Mouse (Mus musculus): ENCODE results near the gene Elp5. TPM values are rescaled to one million over a fixed set of nuclear protein-coding genes. Genes with fewer than 3 reads are reported as not detected.
"Not testable (repeated sequence)": the region's sequence is repeated elsewhere in the genome, so short reads cannot be mapped to it uniquely, and the experiment has no call there.

The Elp5 gene
- total RNA-seq, 2 experiments from 2014 or later, result 29.0 to 34.6 TPM

DNA sequence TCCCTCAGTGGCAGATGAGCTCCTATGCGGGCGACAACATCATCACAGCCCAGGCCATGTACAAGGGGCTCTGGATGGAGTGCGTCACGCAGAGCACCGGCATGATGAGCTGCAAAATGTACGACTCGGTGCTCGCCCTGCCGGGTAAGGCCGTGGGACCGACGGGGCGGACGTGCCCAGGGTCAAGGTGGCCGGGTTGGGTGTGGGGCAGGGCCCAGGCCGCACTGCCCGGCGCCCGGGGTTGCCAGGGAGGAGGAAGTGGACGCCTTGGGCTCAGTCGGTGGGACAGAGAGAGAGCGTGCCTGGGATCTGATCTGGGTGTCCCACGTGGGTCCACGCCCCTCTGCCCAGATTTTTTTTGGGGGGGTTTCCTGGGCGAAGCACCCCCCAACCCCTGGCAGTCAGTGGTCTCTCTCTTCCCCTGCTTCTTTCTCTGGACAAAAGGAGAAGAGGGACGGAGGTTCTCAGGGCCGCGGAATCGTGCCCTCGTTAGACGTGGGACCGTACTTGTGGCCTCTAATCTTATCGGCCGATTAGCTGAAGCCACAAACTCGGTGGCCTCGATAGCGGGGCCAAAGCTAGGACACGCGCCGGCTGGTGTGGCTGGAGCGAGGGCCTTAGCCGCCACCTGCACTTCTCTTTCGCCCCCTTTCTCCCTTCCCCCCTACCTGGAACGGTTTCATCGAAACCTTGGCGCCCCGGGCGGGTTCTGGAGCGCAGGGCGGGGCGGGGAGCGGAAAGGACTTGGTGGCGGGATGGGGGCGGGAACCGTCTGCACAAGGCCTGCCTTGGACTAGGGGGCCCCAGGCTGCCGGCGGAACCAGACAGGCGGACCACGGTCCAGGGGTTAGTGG lies 16.1 kb downstream of the Elp5 start:
- DNase-seq, result no peak
- intact Hi-C loops (cut with DNase I), result no loop called here

DNA sequence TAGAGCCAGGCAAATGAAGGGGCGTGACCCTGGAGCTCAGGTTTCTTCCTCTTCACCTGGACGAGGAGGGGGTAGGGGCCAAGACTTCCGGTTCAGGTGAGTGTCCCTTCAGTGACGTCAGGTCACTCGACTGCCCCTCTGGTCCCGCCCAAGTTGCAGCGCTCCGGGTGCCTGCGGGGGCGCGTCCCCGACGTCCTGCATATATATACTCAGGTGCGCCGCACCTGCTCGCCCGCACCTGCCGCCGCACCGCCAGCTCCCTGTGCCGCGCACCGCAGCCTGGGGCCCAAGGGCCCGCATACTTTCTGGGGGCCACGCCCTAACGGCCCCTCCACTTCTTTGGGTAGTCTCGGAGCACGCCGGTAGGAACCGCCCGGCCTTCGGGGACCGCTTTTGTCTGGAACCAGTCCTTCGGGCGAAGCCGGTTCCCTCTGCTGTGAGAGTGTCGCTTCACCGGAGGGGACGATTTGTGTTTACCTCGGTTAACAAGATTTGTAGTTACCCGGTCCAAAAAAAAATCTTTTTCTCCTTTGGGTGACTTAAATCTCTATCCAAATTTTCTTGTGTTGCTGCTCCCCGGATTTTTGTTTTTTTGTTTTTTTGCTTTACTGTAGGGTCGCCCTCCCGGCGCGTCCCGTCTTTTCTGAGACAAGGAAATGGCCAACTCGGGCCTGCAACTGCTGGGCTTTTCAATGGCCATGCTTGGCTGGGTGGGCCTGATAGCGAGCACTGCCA lies 16.9 kb downstream of the Elp5 start:
- intact Hi-C loops (cut with DNase I), result no loop called here
- no peak for DNase-seq

DNA sequence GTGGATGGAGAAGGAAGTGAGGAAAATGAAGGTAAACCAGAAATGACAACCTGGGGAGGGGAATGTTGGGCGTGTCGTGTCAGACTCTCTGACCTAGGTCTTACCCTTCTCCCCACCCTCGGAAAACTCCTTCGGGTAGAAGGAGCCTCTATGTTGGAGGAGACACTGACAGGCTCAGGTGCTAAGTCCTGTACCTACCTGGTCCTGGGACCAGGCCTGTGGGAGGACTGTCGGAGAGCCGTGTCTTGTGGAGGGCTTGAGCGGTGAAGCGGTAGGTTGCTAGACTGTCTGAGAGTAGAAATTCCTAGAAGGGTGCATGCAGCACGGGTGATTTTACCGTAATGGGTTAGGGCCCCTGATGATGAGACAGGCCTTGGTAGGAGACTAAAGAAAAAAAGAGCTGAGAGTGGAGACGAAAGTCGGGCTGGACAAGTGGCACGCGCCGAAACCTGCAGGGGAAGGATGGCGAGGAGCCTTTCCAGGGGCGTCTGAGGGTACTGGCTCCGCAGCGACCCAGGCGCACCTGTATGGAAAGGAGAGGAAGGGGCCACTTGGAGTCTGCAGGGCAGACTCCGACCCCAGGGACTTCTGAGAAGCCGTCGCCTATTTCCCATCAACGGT lies 17.6 kb downstream of the Elp5 start, which contains the start of gene Cldn7:
Gene Cldn7, plus strand, starts transcription at position 130 of the 621 bp plus-strand sequence.
- no peak for DNase-seq
- intact Hi-C loops (cut with DNase I), result no loop called here

- DNase-seq, result no peak
- intact Hi-C loops (cut with DNase I), result no loop called here
These were observed 20.5 kb downstream of the Elp5 start for GRCm38 (mm10) chr11:69961841-69962240.

GRCm38 (mm10) chr11:69960616-69961015 lies 21.7 kb downstream of the Elp5 start:
- intact Hi-C loops (cut with DNase I), result no loop called here
- DNase-seq, result no peak

DNA sequence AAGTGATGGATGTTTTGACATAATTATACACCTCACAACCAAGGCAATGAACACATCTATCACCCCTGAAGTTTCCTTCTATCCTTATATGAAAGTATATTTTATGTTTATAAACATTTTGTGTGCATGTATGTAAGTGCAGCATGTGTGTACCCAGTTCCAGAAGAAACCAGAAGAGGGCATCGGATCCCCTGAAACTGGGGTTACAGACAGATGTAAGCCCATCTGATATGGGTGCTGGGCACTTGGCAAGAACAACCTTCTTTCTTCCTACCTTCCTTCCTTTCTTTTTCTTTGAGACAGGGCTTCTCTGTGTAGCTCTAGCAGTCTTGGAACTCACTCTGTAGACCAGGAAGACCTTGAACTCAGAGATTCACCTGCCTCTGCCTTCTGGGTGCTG lies 26.1 kb downstream of the Elp5 start:
- intact Hi-C loops (cut with DNase I), result no loop called here
- DNase-seq, result no peak

DNA sequence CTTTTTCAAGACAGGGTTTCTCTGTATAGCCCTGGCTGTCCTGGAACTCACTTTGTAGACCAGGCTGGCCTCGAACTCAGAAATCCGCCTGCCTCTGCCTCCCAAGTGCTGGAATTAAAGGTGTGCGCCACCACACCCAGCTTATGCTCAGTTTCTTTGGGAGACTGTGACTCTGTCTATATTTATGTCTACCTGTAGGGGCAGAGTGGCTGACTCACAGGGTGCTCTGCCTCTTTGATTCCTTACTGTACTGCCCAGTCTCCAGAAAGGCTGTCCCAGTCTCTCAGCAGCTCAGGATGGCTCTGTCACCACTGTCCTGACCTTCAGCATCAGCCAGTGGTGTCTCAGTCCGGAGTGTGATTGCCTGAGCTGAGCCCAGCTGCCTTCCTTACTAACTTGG lies 26.7 kb downstream of the Elp5 start:
- intact Hi-C loops (cut with DNase I); DNase-seq: not testable (repeated sequence)

GRCm38 (mm10) chr11:69953267-69953915 lies 28.9 kb downstream of the Elp5 start:
- intact Hi-C loops (cut with DNase I), result no loop called here
- no peak for DNase-seq

DNA sequence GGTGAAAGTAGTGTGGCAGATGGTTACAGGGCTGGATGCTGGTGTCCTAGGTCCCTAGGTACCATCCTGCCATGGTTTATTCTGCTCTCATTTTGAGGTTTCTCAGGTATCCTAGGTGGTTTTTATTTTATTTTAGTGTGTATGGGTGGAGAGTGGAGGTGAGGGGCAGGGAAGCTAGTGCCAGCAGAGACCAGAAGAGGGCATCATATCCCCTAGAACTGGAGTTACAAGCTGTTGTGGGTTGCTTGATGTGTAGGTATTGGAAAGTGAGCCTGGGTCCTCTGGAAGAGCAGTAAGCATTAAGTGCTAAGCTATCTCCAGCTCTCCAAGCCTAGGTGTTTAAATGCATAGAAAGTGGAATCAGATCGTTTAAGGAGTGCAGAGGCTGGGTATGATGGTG lies 30.0 kb downstream of the Elp5 start:
- no peak for DNase-seq
- intact Hi-C loops (cut with DNase I), result no loop called here

DNA sequence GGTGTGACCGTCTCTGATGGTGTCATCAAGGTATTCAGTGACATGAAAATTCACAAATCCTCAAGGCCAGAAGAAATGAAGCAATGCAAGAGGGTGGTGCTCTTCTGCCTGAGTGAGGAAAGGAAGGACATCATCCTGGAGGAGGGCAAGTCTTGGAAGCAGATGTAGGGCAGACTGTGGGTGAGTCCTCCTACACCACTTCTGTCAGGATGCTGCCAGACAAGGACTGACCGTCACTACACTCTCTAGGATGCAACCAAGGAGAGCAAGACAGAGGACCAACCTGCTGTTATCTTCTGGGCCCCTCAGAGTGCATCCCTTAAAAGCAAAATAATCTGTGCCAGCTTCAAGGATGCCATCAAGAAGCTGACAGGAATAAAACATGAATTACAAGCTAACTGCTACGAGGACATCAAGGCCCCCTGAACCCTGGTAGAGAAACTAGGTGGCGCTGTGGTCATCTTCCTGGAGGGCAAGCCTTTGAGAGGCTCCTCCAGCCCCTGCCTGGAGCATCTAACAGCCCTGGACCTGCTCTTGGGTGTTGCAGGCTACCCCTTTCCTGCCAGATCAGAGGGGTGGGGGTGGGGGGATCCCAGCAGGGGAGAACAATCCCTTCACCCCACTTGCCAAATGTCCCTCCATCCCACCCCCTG lies 31.4 kb downstream of the Elp5 start:
- intact Hi-C loops (cut with DNase I), result no loop called here
- no peak for DNase-seq

DNA sequence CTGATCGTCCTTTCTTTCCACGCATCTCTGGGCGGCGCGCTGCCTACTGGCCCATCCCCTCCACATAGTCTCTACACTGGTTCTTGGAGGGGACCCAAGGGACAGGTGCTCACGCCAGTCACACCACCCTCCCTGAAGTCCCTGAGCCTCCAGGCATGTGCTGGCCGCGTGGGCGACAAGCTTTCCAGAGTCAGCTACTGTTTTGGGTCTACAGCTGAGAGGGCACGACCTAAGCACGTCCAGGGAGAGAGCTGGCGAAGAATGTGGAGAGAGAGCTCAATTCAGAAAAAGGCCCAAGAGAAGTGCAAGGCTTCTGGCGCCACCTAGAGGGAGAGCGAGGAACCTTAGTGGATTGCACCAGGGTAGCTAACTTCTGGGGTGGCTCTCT lies 33.6 kb downstream of the Elp5 start:
- intact Hi-C loops (cut with DNase I), result loop anchor here (1.0 kb wide), 1 partner anchor 14 kb away; no protein-coding TSS in a partner anchor
- peak; percentile 86 to 89 for DNase-seq

DNA sequence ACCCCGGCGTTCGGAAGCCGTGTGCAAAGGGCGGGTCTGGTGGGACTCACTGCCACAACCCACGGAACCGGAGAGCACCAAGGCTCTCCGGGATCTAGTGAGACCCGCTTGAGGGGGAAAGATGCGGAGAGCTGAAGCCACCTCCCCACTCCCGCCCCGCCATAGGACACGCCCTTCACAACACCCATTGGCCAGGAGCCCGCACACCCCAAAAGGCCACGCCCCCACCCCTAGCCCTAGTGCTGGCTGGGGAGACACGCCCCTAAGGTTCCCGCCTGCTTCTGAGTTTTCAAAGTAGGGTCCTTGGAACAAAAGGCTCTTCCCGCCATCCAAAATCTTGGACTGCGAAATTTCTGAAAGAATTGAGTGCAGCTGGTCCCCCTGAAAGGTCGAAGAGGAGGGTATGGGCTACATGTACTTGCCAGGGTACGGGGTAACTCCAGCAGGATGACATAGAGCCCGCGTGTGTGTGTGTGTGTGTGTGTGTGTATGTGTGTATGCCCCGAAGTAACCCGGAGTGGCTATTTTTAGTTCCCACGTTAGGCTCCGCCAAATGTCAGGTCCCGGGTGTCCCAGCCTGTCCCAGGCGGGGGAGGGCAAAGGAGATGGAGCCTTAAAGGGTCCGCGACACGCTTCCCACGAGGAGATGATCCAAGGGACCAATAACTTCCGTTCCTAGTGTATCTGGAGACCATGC lies 34.1 kb downstream of the Elp5 start, which contains the start of gene Slc2a4:
Gene Slc2a4, minus strand, starts transcription at position 123 of the 697 bp plus-strand sequence.
- DNase-seq, result peak; percentile 89 to 93
- intact Hi-C loops (cut with DNase I), result no loop called here

- intact Hi-C loops (cut with DNase I), result no loop called here
- peak; percentile 68 to 83 for DNase-seq
These were observed 34.8 kb downstream of the Elp5 start for GRCm38 (mm10) chr11:69947337-69948065.

- intact Hi-C loops (cut with DNase I), result no loop called here
- DNase-seq, result no peak
These were observed 36.1 kb downstream of the Elp5 start for GRCm38 (mm10) chr11:69945997-69946891.

- intact Hi-C loops (cut with DNase I), result no loop called here
- DNase-seq, result no peak
These were observed 37.1 kb downstream of the Elp5 start for GRCm38 (mm10) chr11:69945216-69945615.

GRCm38 (mm10) chr11:69940962-69941361 lies 41.4 kb downstream of the Elp5 start:
- DNase-seq, result no peak

GRCm38 (mm10) chr11:69939731-69940130 lies 42.6 kb downstream of the Elp5 start:
- intact Hi-C loops (cut with DNase I), result no loop called here
- no peak for DNase-seq

More at GRCm38 (mm10) chr11:69940962-69941361, 41.4 kb downstream of the Elp5 start:
- intact Hi-C loops (cut with DNase I), result no loop called here

GRCm38 (mm10) chr11:69939181-69939580 lies 43.1 kb downstream of the Elp5 start:
- intact Hi-C loops (cut with DNase I), result no loop called here
- DNase-seq, result no peak
